Mouse (Mus musculus): ENCODE data around the gene Oit1.

Gene Oit1

DNA sequence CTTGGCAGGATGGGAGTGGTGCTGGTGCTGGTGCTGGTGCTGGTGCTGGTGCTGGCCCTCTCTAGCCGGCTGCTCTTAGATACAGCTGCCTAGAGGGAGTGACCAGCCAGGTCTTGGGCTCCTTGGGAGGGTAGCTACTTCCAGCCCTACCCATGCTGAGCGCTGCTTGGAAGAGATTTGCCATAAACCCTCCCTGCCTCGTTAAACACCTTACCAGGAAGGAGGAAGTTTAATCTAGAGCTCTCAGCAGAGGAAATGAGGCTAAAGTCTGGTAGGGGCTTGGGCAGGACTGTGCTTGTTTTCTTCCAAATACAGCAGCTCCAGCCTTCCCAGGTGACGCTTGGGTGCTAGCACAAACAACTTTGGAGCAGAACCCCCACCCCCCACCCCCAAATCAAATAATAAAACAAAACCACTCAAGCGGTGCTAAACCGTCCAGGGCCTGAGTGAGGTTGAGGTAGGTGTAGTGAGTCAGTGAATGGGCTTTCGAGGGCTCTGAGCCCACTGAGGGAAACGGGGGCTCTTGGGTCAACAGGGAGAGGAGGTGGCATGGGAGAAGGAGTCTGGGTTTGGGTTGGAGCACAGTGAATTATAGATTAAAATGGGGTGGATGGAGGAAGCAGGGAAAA is at the start of gene Oit1:
Oit1 (minus strand) TSS at position 70 of the 629 bp plus-strand sequence.
- DNase-seq, result no peak

DNA sequence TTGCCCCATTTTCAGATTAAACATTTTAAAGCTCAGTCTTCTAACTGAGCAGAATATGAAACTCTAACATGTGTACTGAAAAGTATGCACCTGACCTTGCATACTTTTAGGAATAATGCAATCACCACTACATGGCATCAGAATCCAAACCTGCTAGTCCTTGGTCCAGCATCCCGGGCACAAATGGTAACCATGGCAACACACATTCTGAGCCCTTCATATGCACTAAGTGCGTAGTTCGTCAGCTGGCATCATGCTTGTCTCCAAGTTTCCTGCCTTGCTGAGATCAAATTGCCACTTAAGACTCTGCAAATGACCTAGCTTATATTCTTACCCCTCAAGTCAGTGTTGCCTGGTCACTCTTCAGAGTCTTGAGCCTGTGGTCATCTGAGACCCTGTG is 44.3 kb upstream of the Oit1 start:
- DNase-seq, result no peak

DNA sequence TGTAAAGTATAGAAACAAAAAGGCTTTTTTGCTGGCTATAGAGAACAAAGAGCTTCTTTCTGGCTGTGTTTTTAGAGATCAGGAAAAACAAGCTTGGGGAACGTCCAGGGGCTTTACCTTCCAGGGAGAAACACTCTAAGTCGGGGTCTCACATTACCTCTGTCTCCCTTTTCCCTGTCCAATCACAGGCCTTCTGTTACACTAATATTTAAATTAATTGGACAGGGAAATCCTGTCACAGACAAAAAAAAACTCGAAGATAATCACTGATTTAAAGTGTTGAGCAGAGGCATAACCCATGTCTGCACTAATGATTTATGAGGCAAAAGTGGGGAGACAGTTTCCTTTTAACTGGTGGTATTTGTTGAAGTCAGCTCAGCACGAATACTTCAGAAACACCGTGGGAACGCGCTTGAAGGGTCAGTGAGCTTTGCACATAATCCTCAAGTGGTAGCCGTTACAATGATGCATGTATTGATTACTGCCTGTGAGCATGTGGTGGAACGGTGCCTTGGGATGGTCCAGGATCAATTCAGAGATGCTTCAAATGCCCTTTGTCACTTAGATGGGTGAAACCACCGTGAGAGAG is 42.7 kb upstream of the Oit1 start:
- no peak for DNase-seq

DNA sequence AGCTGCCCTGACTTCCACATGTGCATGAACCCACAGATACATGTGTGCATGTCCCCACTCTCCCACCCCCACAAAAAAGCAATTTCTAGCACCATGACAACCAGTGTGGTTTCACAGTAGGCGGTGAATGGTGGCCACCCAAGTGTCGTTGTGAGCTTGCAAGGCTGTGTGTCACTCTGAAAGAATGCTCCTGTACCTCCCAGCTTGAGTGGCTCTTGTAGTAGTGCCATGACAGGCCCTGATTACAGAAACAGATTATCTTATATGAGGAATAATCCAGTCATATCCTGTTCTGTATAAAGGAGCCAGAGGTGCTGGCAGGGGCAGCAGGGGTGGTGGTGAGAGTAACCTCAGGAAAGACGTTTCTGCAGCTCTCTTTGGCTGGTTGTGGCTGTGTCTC is 40.1 kb upstream of the Oit1 start:
- DNase-seq, result no peak

DNA sequence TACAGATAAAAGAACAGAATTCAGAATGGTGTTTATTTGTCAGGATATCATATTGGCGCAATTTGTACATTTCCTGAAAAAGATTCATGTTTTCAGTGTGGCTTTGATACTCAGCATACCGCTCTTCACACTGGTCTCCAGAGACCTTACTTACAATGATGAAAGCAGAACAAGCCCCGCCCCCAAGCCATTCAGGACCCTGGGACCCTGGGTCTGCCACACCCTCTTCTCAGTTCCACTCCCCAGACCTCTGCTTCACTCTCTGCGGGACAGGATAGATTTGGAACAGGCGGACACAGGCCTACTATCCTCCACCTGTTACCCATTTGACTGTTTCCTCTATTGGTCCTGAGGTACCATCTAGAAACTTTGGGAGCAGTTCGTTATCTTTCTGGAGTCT is 27.4 kb upstream of the Oit1 start:
- no peak for DNase-seq

DNA sequence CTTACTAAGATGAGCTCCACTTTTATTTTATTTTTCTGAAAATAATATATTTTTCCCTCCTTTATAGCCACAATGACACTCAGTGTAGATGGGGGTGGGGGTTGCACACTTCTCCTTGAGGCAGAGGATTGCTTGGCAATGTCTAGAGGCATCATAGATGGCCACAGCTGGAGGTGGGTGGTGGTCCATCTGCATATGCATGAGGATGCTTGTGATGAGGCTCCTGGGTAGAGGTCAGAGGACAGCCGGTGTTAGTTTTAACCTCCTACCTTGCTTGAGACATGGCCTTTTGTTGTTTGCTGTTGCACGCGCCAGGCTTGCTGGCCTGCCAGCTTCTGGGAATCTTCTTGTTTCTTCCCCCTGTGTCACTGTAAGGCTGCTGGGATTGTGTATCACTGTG is 24.8 kb upstream of the Oit1 start:
- DNase-seq, result no peak

DNA sequence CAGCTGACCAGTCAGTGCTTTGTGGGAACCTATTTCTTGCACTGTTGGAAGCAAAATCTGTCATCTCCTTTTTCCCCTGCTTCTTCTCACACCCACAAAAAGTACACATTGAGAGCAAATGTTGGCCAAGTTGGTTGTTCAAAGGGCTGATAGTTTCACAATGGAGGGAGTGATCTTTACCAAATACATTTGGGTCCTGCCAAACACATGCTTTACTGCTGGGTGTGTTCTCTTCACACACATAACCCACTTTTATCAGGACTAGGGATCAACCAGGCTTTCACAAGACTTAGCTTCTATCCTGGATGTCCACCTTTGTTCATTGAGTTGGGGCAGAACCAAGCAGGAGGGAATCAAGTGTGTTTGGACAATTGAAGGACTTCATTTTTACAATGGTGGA is 20.0 kb upstream of the Oit1 start:
- no peak for DNase-seq

DNA sequence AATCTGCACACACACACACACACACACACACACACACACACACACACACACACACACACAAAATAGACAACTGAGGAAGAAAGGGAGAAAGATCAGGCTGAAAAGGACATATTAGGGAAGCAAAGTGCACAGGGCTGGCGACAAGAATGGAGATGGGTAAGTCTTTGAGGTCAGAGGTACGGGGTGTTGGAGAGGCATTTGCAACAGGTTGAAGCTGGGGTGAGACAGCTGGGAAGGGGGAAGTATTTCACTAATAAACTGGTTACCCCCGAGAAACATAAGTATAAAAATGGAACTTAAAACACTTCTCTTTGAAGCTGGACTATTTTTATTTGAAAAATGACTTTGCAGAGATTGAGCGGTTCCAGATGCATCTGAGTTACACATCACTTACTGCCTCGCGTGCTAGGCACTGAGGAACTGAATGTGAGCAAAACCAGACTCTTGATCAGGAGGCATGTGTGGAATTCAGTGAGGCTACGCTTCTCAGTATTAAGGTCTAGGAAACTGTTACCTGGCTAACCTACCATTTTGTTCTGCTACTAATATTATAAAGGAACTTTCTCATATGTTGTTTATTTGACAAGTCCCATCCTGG is 17.2 kb upstream of the Oit1 start:
- no peak for DNase-seq

DNA sequence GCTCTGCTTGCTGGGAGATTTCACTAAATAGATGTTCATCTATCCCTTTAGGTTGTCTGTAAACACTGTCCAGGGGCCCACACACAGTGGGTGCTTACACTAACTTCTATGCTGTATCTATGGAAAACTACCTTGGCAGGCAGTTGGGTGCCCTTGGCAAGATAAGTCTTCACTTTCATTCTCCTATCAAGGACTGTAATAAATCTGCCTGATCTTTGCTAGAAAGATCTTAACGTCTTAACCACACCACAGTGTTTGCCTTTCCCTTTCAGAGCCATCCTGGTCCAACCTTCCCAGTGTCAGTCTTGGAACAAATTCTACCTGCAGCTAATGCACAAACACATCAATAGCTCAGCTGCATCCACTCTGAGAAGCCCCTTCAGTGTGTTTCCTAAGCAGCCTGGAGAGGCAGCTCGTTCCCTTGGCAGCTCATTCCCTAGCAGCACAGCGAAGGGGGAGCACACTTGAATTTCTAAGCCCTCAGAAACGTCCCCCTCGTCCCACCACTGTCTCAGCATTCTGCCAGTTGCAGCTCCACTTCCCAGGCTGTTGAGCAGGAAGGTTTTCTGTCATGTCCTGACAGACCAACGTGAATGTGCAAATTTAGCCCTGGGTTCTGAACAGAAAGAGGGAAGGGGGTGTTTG is 13.7 kb upstream of the Oit1 start:
- no peak for DNase-seq

DNA sequence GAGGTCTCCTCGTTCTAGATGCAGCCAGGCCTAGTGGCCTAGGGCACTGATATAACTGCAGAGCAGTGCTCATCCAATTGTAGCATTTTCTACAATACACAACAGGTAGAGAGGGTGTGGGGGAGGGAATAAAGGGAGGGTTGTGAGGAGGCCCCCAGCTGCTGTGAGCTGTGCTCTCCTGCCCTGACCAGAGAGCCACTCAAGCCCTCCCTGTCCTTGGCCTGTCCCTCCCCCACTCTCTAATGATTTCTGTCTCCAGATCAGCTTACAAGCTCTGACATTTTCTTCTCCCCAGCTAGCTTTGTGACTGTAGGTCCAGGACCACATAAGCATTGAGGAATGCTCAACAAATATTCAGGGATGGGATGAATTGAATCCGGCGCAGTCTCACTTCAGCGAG is 9.2 kb downstream of the Oit1 start:
- DNase-seq, result no peak

DNA sequence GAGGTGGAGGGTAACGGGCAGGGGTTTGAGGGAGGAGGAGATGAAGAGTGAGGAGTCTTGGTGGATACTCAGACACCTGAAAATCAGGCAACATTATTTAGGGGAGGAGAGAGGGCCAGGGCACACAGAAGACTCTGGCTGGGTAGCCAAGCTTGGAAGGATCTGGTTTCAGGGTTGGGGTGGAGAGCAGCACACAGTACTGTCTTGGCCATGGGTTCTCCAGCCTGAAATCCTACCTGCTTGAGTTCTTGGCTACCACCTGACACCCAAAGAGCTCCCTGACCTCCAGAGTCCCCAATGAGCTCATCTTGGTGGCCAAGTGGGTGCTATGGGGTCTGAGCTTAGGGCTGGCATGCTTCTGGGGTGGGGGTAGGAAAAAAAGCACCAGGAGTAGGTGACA is 9.7 kb downstream of the Oit1 start:
- no peak for DNase-seq

DNA sequence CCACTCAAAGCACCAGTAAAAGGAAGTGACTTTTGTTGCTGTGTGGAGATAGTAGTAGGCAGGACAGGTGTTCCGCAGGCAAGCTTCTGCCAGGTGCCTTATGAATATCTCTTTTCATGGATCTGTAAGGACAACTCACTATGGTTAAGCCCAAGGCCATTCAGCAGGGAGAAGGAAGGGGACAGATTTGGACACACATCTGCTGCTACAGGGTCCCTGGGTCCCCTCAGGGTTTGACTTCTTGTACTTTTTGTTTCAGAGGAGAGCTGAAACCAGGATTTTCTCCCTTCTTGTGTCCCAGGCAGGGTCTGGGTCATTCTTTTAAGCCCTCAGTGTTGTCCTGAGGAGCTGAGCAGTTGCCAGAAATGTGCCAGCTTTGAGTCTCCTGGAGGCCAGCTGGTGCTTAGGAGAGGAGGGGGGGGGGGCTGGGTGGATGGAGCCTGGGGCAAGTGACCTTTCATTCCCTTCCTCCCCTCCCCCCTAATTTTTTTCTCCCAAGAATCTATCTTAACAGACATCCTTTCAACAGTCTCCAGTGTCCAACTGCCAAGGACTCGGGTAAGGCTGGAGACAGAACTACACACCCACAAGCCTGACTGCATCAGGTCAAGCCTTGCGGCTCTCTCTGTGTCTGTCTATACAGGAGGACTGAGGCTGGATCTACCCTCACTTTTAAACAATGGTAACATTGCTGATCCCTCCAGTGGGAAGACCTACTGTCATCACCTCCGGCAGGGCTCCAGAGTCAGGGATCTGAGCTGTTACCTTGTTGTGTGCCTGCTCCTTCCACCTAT is 10.6 kb downstream of the Oit1 start:
- DNase-seq, result no peak

DNA sequence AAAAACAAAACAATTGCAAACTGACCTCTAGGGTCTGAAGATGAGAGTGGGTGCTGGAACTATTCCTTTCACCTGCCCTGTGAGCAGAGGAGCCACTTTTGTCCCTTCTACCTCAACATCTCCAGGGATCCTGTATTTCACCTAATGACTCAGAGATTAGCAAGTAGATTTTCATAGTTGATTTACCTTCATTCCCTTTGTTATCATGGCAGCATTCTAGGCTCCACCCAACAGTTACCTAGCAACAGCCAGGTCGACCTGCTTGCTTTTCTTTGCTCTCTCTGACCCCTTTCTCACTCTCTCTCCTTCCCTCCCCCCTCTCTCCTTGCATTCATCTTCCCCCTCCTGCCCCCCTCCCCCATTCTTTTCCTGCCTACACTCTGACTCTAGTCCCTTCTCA is 11.4 kb downstream of the Oit1 start:
- DNase-seq, result no peak

DNA sequence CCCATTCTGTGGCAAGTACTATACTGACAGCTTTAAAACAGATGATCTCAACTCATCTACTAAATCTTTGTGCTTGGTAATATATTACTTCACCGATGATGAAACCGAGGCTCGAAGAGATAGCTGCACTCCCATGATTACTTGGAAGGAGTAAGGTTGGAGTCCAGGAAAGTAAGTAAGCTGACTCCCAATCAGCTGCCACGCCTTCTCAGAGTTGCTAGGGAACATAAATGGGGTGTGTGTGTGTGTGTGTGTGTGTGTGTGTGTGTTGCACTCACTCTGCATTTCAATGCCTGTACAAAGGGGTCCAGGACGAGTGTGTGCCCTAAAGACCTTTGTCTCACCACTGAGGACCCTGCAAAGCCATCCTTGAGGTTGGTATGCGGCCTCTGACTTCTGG is 12.7 kb downstream of the Oit1 start:
- DNase-seq, result no peak

DNA sequence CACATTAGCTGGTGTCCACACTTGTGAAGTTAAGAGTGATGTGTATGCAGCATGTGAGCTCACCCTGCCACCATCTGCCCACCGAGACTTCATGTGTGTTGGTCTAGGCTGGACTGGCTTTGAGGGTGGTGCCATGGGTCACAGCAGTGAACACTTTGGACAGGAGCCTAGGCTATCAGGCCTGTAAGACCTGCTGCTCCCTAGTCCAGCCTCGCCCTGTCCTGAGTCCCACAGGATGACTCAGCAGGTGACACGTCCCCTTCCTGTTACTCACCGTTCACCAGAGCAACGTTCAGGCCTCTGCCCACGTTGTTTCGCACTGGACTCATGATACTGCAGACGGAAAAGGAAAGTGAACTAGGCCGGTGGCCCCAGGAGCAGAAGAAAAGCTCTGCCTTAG is 21.7 kb downstream of the Oit1 start:
- DNase-seq, result no peak

DNA sequence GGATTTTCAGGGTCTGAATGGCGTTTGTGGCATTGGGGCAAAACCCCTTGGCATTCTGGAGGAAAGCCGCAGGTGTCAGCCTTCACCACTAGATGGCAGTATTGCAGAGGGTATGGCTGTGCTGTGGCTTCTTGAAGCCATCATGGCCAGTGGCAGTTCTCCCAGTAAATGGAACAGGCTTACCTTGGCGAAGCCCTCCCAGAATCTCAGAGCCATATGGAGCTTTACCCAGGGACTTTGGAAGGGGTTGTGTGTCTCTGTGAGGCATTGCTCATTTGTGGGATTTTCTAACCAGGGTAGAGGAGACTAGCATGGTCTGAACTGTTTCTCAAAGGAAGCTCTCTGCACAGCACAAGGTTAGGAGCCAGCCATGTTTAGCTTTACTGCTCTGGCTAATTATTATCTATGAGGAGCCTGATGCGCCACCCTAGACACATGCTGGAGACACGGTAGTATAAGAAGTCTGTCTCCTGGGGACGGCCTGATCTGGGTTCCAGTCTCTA is 22.5 kb downstream of the Oit1 start:
- peak; percentile 82 for DNase-seq

DNA sequence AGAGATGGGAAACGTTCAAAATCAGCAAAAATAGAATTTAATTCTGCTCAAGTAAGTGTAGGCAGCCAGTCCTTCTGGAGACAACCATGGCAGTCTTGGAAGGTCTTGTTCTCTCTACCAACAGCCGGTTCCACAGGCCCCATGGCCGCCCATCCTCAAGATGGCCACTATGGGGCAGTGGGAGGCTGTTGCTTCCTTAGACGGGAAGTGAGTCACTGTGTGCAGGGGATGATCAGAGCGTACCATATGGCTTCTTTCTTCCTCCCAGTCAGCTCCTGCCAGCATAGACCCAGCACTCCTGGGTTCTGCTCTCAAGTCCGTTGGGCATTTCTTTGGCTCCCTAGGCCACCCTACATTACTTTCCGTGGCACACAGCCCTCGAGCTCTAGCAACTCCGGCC is 29.6 kb downstream of the Oit1 start:
- DNase-seq, result no peak

DNA sequence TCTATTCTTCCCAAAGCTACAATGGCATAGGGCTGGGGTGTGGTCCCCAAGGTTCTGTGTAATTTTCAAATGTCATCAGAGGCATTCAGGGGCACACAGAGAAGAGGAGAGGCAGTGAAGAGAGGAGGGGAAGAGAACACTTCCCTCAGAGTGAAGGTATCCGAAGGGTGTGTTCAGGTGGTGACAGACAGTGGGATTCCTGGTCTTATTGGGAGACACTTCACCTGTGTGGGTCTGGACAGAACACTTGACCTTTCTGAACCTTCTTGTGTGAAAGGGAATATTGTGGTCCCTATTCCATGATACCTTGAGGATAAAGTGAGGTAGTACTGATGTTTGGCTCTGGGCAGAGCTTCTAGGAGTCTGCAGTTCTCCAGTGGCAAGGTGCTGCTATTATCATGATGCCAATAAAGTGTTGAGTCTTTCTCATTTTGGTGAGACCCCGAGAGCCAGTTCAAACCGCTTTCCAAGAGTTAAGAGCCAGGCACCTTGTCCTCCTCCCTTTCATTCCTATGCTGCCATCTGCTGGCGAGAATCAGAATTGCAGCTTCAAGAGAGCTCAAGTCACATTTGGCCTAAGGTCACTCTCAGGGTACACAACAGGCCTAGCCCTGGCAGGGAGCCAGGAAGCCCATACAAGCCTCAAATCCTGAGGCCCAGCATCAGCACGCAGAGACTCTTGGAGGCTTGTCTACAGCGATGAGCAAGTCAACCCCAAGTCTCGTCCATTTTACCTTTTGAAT is 32.1 kb downstream of the Oit1 start:
- peak; percentile 91 for DNase-seq

DNA sequence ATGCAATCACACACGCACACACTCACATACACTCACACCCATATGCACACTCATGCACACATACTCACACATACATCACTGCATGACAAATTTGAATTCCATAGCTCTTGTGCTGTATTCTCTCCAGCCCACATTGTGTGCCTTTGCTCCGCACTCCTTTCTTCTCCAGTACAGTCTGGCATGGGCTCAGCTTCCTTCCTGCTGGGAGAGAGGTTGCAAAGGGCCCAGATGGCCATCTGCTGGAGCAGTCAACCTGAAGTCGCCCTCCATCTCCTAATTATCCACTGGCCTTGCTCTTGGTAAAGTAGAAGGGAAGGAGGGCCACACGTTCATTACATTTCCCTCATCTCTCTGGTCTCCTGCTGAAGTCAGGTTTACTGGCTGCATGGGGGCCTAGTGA is 33.0 kb downstream of the Oit1 start:
- no peak for DNase-seq

DNA sequence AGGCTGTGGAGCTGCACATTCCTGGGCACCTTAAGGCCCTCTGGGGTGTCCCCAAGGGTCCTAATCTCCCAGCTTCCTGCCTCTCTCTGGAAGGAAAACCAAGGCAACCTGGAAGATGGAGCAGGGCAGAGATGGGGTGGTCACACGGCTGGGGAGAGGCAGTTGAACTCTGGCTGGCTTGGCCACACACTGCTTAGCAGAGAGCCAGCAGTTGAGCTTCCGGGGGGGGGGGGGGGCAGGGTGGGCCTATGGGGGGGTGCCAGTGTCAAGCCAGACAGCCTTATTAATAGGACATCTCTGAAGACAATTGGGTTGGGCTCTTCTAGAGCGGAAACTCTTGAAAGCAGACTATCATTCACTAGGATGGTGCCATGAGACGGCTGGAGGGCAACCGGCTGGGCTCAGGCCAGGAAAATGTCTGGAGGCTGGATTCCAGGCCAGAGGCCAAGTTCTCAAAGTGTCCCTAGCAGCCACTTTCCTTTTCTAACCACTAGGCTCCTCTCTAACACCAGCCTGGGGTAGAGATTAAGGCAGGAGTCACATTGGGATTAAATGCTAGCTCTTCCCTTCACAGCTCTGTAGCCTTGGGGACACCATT is 35.9 kb downstream of the Oit1 start:
- peak; percentile 80 for DNase-seq

DNA sequence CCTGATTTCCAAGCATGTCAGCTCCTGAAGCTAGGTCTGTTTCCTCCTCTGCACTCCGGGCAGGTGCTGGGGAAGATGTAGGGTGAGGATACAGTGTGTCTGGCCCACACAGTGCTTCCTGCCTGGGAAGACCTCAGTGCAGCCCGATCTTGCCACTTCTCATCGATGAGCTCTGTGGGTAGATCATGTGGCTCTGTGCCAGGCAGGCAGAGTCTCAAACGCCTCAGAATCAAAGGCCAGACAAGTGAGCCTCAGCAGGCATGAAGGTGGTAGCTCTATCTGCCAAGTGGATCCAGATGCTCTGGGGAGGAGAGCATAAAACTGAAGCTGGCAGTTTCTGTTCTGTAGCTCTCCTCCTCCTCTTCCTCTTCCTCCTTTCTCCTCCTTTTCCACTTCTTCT is 38.3 kb downstream of the Oit1 start:
- no peak for DNase-seq

DNA sequence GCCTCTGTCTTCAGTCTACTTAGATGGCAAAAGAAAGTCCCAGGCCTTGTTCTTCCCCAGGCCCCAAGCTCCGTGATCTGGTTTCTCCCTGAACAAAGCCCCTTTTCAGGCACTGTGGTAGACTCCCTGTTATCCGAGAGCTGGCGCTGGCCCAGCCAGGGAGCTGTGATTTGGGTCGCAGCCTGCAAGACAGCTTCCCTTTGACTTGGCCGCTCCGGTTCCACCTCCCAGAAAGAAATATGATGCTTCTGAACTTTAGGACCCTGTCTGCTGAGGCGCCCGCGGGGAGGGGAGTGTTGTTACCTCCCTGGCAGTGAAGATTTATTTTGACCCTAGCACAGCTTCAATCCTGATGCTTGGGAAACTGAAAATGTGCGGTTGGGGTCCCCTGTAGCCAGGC is 42.6 kb downstream of the Oit1 start:
- no peak for DNase-seq
